Mouse (Mus musculus): ENCODE measurements at regions not wholly inside any gene's neighbourhood (a gene's known extent, or its start where the extent isn't known, plus 50 kb on each side); places are given as distances from the start of the nearest gene placed in this dataset.

- DNase-seq: no peak
- intact Hi-C loops (cut with DNase I): no loop called here
Measured at GRCm38 (mm10) chr2:34043064-34043463, 155.3 kb upstream of the Mvb12b start.

DNA sequence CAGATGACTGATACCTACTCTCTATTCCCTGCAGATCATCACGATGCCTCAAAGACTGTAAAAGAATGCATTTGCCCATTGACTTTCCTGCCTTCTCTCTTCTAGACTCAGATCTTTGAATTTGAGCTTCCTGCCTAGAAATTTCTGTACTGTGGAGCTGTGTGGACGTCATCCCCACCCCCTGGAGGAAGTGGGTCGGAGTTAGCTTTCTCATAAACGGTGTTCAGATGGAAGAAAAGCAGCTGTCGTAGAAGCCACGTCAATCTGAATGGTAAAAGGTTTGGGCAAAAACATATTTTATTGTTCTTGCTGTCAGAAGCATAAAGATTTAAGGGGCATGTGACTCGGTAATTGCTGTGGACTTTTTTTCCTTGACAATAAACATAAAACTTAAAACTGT is 154.6 kb upstream of the Mvb12b start:
- intact Hi-C loops (cut with DNase I): no loop called here
- no peak for DNase-seq

GRCm38 (mm10) chr2:34038982-34039381 is 151.2 kb upstream of the Mvb12b start:
- intact Hi-C loops (cut with DNase I): no loop called here
- DNase-seq: no peak

GRCm38 (mm10) chr2:34033212-34033611 is 145.5 kb upstream of the Mvb12b start:
- intact Hi-C loops (cut with DNase I): no loop called here
- no peak for DNase-seq

DNA sequence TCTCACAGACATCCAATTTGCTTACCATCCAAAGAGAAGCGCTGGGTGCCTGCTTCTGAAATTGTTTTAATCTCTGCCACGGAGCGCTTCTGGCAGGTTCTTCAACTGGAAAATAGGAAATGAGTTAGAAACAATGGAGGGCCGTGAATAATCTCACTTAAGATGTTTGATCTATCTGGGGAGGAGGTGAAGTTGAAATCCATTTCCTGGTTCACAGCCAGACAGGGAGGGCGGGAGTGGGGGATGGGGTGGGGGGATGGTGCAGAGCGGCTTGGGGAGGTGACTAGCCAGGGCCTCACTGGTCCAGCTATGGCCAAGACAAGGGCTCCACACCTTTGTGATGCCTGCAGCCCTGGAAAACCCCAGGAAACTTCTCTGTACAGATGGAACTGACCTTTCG is 143.7 kb upstream of the Mvb12b start:
- no peak for DNase-seq
- intact Hi-C loops (cut with DNase I): no loop called here

GRCm38 (mm10) chr2:34031001-34031412 is 143.3 kb upstream of the Mvb12b start:
- intact Hi-C loops (cut with DNase I): no loop called here
- no peak for DNase-seq

GRCm38 (mm10) chr2:34027445-34027844 is 139.7 kb upstream of the Mvb12b start:
- no peak for DNase-seq
- intact Hi-C loops (cut with DNase I): no loop called here

GRCm38 (mm10) chr2:34026566-34027360 is 139.0 kb upstream of the Mvb12b start:
- no peak for DNase-seq

DNA sequence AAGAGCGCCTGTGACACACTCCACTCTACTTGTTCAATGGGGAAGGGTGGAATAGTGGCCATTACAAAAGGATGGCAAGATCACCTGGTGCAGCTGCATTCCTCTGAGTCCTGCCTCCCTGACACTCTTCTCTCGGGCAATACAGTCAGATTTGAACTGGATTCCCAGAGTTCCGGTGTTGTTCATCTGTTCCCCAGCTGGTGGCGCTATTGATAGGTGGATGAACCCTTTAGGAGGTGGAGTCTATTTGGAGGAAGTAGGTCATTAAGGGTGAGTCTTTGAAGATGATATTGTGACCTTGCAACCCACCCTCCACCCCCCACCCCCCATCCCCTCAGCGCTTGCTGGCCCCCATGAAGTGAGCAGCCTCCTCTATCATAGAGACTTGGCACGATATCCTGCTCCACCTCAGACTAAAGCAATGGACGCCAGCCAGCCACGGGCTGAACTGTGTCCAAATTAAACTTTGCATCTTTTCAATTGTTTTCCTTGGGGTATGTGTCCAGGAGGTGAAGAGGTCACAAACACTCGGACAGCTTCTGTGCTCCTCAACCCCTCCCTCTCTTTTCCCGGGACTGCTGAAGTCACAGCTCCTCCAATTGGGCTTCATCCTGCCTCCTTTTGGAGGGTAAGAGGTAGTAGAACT is 138.1 kb upstream of the Mvb12b start:
- peak; percentile 20 to 38 for DNase-seq
- intact Hi-C loops (cut with DNase I): no loop called here

More at GRCm38 (mm10) chr2:34026566-34027360, 139.0 kb upstream of the Mvb12b start:
- intact Hi-C loops (cut with DNase I): no loop called here

GRCm38 (mm10) chr2:34017142-34017453 is 129.4 kb upstream of the Mvb12b start:
- intact Hi-C loops (cut with DNase I): no loop called here
- no peak for DNase-seq

DNA sequence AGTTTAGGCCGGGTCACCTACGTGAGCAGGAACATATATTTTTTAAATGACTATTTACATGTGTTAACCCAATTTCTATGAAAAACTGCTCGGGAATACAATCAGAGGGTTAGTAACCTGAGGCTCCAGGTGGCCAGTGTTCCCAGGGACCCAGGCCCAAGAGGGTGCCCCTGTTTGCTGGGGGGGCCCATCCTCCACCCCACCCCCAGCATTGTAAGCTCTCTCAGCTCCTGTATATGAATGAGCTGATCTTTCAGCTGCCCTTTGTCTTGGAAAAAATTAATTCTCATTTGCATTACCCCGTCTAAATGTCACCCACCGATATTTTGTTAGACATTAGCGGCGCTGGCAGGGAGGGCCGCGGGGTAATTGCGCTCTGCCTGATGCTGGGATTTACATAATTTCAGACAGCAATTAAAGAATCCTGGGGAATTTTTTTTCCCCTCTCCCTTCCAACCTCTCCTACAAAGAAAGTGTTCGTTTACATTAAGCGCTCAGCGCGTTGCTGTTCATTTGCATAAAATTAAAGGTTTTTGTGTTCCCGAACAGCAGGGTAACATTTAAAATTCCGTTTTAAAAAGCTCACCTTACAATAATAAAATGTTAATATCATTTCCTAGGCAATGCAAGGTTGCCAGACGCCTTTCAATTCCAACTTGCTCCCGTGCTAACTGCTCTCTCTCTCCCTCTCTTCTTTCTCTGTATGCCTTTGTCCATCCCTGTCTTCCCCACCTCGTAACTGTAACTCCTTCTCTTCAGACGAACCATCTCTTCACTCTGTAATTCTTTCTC is 128.8 kb upstream of the Mvb12b start:
- DNase-seq: no peak
- intact Hi-C loops (cut with DNase I): no loop called here

GRCm38 (mm10) chr2:34015640-34015995 is 127.9 kb upstream of the Mvb12b start:
- intact Hi-C loops (cut with DNase I): no loop called here
- no peak for DNase-seq

- intact Hi-C loops (cut with DNase I): no loop called here
- no peak for DNase-seq
Measured at GRCm38 (mm10) chr2:34014868-34015639, 127.3 kb upstream of the Mvb12b start.

DNA sequence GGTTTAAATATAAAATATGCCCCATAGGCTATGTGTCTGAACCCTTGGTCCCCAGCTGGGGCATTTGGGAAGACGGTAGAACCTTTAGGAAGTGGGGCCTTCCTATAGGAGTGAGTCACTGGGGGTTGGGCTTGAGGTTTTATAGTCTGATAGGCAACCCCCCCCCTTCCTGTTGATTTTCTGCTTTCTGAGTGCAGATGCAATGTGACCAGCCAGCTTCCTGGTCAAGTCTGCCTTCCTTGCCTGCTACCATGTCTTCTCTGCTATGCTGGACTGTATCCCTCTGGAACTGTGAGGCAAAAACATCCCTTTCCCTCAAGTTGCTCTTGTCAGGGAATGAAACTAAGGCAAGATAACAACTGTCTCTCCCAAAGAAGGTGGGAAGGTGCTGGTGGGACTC is 122.4 kb upstream of the Mvb12b start:
- intact Hi-C loops (cut with DNase I): no loop called here
- no peak for DNase-seq

- intact Hi-C loops (cut with DNase I): no loop called here
Measured at GRCm38 (mm10) chr2:34007916-34008315, 120.2 kb upstream of the Mvb12b start.

DNA sequence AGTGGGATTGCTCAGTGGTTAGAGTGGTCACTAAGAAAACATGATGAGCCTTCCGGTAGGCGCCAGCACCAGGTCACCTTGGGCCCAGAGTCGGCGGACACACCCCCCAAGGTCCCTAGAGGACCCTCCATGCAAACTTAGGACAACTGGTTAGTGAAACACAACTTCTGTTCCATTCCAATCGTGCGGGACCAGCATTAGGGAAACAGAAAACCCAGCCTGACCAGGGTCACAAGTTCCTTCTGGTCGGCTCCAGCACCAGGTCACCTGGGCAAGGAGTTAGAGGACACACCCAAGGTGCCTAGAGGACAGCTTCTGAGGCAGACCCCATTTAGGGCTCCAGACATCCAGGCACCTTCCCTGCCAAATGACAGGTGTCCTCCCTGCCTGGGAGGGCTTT is 109.4 kb upstream of the Mvb12b start:
- intact Hi-C loops (cut with DNase I): no loop called here
- no peak for DNase-seq

More at GRCm38 (mm10) chr2:34007916-34008315, 120.2 kb upstream of the Mvb12b start:
- no peak for DNase-seq

DNA sequence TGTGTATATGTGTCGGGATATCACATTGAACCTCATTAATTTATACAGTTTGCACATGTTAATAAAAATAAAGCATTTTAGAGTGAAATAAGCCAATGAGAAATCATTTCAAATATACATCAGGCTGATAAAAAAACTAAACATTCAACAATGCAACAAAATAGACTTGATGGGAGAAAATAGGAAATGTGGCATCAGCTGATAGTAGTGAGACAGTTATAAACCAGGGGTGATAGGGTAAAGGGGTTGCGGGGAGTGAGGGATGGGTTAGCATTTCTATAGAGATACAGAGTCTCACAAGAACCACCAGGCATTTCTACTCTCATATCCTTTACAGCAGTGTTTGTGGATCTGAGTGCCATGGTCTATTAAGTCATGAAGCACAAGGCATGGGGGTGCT is 108.6 kb upstream of the Mvb12b start:
- intact Hi-C loops (cut with DNase I): no loop called here
- no peak for DNase-seq

DNA sequence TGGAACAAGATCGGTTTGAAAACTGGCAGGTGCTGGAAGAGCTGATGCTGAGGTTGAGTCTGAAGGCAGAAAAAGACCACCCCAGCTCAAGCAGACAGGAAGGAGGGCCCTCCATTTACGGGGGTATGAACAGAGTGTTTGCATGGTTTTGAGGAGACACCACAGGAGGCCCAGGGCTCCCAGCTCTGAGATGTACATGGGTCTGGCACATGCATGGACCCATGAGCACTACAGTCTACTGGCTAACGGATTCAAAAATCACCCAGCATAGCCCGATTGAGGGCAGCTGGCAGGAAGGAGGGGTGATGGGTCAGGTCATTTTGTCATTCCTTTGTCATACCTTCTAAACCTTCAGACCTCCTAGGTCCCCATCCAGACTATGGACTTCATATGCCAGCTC is 103.6 kb upstream of the Mvb12b start:
- intact Hi-C loops (cut with DNase I): no loop called here

DNA sequence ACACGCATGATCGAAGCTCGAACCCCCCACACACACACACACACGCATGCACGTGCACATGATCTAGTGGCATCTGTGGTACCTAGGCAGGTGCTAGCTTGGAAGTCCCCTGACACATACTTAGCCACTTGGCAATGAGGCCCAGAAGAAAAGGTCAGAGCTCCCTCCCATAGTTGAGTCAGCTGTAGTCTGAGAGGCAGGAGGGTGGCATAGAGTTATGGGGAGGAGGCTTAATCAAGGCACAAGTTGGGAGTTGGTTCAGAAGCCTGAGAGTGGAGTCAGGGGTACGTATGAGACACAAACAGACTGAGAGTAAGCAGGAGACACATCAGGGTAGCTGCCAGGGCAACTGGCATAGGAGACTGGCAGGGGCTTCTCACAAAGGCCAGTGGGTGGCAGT is 103.0 kb upstream of the Mvb12b start:
- no peak for DNase-seq
- intact Hi-C loops (cut with DNase I): no loop called here

More for the DNA sequence above, 103.6 kb upstream of the Mvb12b start:
- no peak for DNase-seq

GRCm38 (mm10) chr2:33989555-33990370 is 102.0 kb upstream of the Mvb12b start:
- intact Hi-C loops (cut with DNase I): no loop called here
- DNase-seq: no peak
